Mouse (Mus musculus) c-Kit-negative CD71-positive TER-119-positive erythroid progenitor cells, embryonic 14.5 days (primary cell): ENCODE results near the gene Ly86.

Source experiments
- DNase-seq: peaks from one replicate; pipeline ENCODE4 v3.0.0-alpha.2; 2013; ENCODE audit warnings: low read depth, low spot score

Gene Ly86

DNA sequence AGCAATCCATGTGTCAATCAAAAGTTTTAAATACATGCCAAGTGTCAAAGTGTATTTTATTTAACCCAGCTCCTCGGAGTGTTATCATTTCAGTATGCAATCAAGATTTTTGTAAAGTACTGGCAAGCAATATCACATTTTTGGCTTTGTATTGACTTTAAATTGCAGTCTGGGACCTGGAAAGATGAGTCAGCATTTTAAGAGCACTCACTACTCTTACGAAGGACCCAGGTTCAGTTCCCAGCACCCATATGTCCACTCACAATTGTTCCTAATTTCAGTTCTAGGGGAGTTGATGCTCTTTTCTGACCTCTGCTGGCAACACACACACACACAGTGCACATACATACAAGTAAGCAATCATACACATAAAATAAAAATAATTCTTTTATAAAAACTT lies 86.7 kb downstream of the Ly86 start:
- DNase-seq = no peak

DNA sequence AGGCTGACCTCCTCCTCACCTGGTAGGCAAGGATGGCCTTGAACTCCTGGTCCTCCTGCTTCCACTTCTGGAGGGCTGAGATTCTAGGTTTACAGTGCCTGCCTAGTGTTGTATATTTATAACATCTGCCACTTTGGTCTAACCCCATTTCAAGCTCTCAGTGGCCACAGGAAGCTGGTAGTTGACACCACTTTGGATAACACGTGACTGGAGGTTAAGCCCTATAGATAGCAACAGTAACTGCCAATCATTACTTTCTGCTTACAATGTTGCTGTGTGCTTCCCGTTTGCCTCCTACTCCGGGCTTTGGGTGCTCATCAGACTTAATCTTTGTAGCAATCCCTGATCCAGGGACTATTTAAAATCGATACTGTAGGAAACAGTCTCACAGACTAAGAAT lies 87.6 kb downstream of the Ly86 start:
- no peak for DNase-seq

DNA sequence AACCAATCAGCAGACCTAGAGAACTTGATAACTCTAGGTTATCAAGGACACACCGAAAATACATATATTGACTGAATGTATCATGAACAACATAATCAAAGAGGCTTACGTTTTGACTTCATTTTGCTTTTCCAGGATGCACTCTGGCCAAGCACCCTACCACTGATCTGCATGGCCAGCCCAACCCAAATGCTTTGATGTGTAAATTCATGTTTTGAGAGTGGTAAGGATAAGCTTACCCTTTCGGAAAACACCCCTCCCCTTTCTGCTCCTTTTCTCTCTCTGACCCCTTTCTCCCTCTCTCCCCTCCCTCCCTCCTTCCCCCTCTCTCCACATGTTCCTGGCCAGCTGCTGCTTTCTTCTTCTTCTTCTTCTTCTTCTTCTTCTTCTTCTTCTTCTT lies 88.1 kb downstream of the Ly86 start:
- DNase-seq = no peak

DNA sequence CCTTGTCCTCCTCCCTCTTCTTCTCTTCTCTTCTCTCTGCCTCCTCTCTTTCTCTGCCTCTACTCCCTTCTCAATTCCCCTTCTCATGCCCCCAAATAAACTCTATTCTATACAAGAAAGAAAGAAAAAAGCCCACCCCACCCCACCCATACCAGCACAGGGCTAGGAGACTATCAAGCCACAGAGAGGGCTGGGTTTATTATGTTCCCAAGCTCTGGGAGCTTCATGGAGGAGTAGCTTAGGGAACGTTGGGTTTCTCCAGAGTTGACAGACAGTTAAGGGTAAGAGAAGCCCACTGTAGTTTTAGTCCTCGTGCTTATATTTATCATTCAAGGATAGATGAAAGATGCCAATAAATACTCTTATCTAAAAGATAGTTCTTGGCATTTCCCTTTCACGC lies 88.7 kb downstream of the Ly86 start:
- DNase-seq = no peak

DNA sequence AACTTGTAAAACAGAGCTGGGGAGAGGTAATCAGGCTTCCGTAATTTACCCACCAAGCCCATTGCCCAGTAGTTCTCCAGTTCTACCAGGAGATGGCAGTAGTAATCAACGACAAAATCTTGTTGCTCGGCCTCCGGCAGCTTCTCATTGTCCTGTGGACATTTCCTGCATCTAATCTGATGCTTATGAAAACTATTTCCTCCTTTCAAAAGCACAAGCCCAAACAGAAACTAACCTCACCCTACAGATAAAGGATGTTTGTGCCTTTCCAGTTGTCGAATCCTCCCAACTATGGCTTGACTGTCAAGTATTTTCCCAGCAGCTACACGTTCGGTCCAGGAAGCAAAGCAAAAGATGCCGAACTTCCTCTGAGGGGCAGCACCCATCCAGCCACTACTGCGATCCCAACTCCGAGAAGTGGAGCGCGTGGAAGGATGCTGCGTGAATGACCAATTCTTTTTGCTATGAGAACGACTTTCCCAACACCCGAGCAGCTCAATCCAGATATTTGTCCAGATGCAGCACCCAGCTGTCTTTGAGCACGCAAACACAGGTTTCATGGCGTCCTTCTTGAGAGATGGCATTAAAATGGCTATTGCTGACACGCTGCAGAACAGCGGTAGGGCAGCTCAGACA lies 89.2 kb downstream of the Ly86 start:
- no peak for DNase-seq

DNA sequence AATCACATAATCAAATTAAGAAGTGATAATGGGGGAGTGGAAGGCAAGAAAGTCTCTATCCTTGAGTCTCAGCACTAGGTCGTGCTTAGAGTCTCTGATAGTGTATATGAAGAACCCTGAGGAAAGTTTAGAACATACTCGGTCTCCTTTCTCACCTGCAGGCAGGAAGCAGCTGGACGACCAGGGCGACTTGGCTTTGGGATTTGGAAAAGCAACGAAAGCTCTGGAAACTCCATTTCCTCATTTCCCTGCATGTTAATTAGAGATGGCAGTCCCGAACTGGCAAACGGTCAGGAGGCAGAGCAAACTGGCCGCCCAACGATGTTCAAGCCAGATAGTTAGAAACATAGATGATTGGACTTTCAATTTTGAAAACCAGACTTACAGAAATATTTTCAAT lies 89.8 kb downstream of the Ly86 start:
- no peak for DNase-seq

DNA sequence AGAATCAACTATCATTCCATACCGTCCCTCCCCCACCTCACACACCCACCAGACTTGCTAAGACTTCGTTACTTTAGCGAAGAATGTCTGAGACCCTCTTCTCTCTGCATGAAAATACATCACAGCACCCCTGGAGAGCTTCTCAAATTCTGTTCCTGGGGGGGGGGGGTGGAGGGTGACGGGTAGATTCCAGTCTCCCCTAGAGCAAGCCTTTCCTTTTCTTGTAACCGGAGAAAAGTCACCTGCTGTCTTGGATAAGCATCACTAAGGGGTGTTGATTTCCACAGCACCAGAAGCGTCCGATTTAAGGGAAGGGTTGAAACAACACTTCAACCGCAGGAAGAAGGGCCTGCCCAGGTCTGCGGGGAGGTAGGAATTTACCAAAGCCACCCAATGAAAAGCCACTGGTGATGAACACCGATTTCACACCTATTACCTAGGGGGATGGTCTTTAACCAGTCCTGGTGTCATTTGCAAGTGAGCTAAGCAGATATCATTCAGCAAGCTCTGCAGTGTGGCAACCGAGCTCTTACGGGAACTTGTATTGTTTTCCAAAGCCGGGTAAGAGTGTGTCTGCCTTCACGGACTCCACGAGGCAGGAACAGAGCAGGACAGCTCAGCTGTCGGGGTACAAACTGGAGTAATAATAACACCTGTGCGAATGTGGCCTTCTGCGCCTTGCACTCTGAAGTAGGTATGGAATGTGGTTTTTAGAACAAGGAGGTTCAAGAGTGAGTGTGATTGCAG lies 91.4 kb downstream of the Ly86 start:
- DNase-seq = no peak

DNA sequence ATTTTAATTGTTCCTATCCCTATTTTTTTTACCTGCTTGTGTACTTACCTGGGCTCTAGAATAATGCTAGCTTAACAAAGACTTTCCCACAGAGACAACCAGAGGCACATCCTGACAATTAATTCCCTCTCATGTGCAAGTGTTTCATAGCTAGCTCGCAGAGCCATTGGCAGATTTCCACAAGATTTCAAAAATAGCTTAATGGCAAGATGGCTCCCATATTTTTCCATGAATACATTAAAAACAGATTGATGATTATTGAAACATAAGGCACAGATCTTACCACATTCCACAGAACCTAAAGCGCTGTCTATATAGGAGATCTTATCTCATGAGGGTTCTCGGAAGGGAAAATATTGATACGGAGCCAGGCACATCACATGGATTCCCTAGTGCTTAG lies 93.8 kb downstream of the Ly86 start:
- no peak for DNase-seq

DNA sequence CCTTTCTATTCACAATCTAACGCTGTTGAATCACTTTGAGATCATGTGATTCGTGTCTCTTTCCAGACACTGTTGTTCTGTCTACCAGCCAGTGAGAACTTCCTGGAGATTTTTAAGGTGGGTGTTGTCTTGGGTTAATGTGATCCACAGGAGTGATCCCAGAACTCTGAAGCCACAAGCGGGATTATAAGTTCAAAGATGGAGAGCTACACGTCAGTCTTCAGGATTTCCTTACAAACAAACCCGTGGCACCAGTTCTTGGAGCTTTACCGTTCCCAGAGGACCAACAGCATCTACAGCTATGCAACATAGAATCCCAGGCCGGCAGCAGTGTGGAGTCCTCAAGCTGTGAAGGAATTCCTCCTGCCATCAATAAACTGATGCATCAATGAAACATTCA lies 94.5 kb downstream of the Ly86 start:
- DNase-seq = no peak

DNA sequence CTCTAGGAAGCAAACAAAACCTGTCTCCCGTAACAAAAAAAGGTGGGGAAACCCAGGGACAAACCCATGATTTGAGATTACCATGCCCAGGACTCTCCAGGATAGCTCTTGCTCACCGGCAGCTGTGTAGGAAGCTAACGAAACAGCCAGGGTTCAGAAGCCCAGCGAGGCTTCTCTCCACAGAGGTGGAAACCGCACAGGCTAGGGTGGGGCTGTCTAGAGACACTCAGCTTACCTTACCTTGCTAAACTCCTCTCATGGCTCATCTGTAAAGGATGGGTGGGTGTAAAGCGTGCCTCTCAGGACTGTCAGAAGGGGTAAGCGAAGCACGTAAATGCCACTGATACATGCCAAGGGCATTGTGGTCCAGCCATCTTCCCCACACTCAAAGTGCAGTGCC lies 94.9 kb downstream of the Ly86 start:
- DNase-seq = no peak

DNA sequence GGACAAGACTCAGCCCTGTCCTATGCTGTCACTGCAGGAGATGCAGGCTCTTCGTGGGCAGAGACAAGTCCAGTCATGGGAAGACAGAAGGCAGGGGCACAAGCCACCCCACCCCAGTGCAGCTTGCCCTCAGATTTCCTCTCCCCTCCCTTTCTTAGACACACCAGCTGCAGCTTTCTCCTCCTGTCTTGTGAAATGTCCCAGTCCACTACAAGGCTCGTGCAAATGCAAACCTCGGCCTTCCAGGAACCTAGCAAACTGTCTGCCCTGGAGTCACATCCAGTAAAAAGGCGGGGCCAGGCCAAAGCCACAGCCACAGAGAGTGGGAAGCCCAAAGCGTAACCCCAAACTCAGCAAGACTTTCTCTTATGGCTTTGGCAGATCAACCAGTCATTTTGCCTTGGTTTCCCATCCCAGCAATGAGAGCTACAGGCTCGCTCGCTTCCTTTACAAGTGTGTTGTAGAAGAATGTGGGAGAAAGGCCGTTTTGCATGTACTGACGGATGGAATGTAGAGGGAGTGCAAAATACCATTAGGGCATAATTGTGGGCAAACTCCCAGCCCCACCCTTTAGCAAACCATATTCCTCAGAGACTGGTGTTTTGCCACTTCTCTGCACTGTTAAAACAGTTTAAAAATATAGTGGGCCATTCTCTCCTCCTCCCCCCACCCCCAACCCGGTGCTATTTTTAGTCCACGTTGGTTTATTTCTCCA lies 95.7 kb downstream of the Ly86 start:
- no peak for DNase-seq

DNA sequence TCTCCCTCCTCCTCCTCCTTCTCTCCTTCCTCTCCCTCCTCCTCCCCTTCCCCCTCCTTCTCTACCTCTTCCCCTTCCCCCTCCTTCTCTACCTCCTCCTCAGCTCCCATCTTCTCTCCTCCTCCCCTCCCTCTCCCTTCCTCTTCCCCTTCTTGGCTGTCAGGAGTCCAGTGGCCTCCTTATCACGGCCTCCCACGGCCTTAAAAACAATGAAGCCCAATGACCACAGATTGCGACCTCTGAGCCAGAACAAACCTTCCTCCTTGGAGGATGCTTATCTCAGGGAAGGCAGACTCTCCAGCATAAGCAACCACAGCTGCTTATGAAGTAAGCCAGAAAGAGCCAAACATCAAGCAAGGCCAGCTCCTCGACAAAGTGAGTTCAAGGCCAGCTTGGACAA lies 97.0 kb downstream of the Ly86 start:
- no peak for DNase-seq

DNA sequence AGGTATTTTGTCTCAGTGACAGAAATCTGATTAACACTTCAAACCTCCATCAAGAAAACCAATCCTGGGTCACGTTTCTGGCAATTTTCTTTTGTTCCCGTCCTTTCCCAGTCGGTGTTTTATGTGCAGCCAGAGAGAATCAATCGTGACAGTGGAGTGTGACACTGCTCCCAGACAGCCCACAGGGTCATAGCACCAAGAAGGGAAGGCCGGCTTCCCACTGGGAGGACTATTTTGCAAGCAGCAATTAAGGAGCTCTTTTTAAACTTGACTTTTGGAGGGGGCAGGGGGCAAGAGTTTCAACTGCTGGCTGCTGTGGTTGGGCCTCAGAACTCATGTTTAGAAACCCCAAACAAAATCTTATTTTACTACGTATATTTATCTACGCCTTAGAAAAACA lies 97.5 kb downstream of the Ly86 start:
- DNase-seq = no peak

DNA sequence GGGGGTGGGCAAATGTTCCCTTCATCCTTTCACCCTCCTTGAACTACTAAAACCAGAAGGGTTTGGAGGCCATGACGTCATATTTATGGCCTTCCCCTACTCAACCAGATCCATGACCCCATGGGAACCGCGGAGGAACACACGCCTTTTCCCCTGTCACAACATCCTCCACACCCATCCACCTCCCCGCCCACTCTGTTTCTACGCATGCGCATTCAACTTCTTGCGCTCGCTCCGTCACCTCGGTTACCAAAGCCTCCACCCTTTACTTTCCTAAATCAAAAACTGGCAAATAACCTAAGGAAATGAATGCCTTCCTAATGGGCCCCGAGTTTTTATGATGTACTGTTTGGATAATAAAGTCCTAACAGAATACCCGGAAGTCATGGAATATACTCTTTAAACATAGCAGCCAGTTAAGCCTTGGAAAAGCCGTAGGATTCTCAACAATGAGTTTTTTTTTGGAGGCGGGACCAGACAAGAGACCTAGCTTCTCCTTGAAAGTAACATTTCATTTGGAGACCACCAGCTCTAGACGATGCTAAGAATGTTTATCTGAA lies 101.8 kb downstream of the Ly86 start:
- DNase-seq = no peak

DNA sequence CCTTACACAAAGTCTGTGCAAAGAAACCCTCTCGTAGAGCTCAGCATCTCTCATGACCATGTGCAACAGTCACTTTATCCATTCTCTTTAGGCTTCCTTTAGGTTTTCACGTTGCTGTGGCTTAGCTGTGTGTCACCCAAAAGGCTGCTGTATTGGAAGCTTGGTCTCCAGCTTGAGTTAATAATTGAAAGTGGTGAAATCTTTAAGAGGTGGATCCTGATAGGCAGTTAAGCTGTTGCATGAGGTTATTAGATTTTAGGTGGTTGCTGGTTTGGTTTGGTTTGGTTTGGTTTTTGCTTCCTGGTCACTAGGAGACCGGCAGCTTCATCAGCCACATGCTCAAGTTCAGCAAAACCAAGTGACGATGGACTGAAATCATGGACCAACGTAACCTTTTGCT lies 106.0 kb downstream of the Ly86 start:
- DNase-seq = no peak

DNA sequence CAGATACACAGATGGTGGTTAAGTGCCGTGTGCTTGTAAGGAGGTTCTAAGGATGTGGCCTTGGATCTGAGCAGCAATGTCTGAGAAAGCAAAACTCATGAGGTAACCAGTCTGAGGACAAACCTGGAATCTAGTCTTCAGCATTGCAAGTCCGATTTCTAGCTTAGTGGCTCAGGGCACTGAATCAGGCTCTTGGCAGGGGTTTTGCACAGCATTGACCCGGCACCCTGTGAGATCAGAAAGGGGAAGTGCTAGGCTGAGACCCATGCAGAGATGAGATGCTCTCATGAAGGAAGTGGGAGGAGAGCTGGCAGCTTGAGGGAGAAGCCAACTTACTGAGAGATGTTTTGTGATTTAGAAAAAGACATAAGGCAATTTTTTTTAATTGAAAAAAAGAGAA lies 106.5 kb downstream of the Ly86 start:
- no peak for DNase-seq

DNA sequence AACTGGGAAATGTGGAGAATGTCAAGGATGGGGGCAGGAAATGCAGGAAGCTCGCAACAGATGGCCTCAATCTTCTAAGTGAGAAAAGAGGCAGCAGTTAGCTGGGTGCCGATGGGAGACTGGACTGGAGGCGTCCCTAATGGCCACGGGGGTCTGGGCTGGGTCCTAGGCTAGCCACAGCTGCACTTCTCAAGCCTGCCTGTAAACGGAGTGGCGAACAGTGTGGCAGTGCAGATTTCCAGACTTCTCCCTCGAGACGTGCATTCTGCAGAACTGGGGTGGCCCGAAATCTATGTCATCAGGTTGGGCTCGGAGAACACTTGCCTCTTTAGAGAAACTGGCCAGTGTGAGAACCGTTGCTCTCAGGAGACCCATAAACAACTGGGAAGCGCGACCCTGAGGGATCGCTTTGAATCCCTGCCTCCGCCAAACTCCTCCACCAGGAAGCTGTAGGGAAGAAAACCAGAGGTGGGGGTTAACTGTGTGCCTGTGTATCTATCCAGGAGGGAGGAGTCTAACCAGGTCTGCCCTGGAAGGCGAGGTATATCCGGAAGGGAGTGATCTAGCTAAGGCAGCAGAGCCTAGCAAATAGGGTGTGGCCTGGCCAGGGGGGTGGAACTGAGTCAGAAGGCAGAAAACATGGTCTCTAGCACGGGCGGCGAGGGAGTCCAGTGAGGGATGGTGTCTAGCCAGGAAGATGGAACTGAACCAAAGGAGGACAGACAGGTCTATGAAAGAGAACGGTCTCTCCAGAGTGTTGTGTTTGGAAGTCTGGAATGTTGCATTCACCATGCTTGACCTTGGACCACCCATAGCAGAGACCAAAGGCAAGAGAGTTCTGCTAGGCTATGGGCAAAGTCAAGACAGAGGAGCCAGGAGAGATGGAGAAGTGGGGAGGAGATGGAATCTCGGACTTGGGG lies 107.3 kb downstream of the Ly86 start:
- DNase-seq = no peak

DNA sequence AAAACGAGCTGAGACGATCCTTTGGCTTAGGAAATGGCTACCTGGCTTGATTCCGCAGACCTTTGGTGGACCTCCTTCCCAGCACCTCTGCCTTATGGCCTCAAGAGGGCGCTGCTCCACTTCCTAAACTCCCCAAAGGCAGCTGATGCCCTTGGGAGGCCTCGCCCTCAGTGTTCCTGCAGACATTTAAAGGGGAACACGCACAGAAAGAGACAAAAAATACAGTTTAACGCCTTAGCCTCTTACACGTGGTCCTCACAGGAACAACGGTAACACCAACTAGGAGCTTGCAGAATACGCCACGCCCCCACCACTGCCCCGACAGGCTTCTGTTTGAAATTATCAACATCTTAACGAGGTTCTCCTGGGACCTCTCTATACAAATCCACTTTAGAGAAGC lies 108.2 kb downstream of the Ly86 start:
- DNase-seq = peak; percentile 15

DNA sequence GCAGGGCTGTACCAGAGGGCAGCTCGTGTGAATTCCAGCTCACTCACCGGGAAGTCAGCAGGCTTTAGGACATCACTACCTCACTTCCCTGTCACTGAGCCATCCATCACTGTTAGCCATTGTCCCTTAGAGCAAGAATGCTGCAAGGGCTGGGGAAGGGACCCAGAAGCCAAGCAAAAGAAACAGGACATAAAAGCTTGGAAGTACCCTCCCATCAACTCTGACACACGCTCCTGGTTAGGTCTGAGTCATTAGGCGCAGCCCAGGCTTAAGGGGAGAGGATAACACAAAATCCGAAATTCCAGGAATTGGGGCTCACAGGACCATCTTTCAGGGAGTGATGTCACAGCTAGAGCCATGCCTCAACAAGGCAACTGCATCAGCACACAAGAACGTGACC lies 109.3 kb downstream of the Ly86 start:
- DNase-seq = no peak

DNA sequence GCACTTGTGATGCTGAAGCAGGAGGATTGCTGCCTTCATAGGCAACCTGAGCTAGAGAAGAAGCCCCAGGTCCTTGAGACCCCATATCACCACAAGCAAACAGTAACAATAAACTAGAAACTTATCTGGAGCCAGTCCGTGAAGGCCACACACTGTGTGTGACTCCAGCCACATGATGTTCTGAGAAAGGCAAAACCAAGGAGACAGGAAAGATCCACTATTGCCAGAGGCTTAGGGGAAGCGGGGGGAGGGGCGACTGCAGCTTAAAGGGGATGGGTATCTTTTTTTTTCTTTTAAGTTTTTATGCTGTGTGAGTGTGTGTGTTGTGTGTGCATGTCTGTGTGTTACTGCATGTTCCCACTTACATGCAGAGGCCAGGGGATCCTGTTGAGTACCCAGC lies 110.6 kb downstream of the Ly86 start:
- DNase-seq = no peak

DNA sequence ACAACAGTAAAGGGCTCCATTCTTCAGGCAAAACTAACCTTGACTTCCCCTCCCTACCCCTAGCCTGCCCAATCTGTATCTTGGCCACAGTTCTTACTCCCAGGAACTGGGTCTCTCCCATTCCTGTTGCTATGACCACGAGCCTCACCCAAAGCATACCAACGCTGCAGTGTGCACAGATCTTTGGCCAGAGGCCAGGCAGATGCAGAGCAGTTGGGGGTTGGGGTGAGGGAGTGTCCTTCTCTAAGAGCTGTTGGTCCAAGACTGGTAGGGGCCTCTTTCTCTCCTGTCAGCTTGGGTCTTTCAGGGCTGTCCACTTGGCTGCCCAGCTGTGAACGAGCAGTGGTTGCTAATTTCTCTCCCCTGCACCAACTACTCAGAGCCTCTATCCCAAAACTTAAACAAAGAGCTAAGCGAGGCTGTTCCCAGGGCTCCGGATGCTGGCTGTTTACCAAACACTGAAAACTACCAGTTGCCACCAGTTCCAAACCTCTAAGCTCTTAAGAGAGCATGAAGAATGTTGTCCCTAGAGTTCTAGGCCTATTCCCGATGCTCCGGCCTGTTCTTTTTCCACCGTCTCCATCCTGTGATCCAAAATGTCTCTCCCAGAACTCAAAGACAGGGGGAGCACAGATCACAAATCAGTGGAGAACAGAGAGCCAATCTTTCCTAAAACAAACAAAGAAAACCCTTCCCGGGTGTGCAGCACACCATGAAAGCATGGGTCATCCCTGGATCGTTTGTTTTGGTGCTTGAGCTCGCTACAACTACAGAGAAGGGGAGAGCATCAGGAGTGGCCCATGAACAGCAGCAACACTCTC lies 112.2 kb downstream of the Ly86 start:
- DNase-seq = no peak
